In genomic region chr14:26306032-26306431, GRCm38 (mm10) we compare ENCODE assay signal across 9 mouse cellular contexts. TPM values are rescaled to one million over a fixed set of nuclear protein-coding genes. Genes with fewer than 3 reads are reported as not detected.
DNase-seq lines count a peak whose midpoint lies in the region; ATAC-seq and TF ChIP-seq lines count a peak whose summit lies in the region.
"Had no signal": no experiment of that assay in that cellular context is flagged by ENCODE, and none has a peak within 500 bp of the region (broad histone marks: within the 10 kb centered on the region; RNA-seq: fewer than 3 reads in every experiment).

No protein-coding gene starts in this region.

- no peak overlapping the region for H3K4me3 ChIP-seq in gastrocnemius, adult 2 months
- no peak overlapping the region for H3K4me3 ChIP-seq in neural tube, embryonic 11.5 days (ENCODE audit: low read depth, low read length)
- H3K4me3 ChIP-seq: limb, embryonic 13.5 days had no signal

- peak; percentile 53 for TF ChIP-seq CTCF in gastrocnemius, adult 2 months (IDR thresholded peaks at IDR 0.05)

- H3K9me3 ChIP-seq in neural tube, embryonic 11.5 days (ENCODE audit: control insufficient read depth, low read length): no peaks in the 10 kb centered on the region
- H3K9me3 ChIP-seq: limb, embryonic 13.5 days had no signal

- no peak for DNase-seq in gastrocnemius, adult 2 months
- DNase-seq in gastrocnemius, adult 18-20 months (ENCODE audit: low spot score): no peak
- DNase-seq in ovary, postnatal 14 days (ENCODE audit: low spot score): peak; percentile 15
- no peak for DNase-seq in ovary, postnatal 10 days (ENCODE audit: low spot score)
- DNase-seq in embryo, embryonic 9.5 days (ENCODE audit: extremely low spot score): peak; percentile 57
- DNase-seq in neural tube, embryonic 11.5 days (ENCODE audit: low spot score): peak; percentile 55
- DNase-seq in urinary bladder, postnatal 25 days (ENCODE audit: low spot score): no peak

- no peaks in the 10 kb centered on the region for H3K27me3 ChIP-seq in neural tube, embryonic 11.5 days (ENCODE audit: control insufficient read depth, insufficient read depth, low read length)
- H3K27me3 ChIP-seq: limb, embryonic 13.5 days had no signal

- no peak overlapping the region for H3K9ac ChIP-seq in neural tube, embryonic 11.5 days (ENCODE audit: low read length)
- H3K9ac ChIP-seq: limb, embryonic 13.5 days had no signal

- intact Hi-C loops in gastrocnemius, adult 2 months (cut with DNase I): no loop called here

- 44% methylated on average over 2 of the region's 2 CpGs for WGBS in neural tube, embryonic 11.5 days

- no peak for ATAC-seq in neural tube, embryonic 11.5 days (ENCODE audit: insufficient read depth, low FRiP score, low TSS enrichment)
- no peak for ATAC-seq in erythroid progenitor cell, adult 5-6 weeks (replicated peaks; ENCODE audit: low FRiP score, poor library complexity, severe bottlenecking)

- H3K36me3 ChIP-seq in neural tube, embryonic 11.5 days (ENCODE audit: control insufficient read depth, insufficient read depth, low read length): no peaks in the 10 kb centered on the region
- H3K36me3 ChIP-seq: limb, embryonic 13.5 days had no signal

- H3K4me2 ChIP-seq in neural tube, embryonic 11.5 days (ENCODE audit: low read depth): no peak overlapping the region
- H3K4me2 ChIP-seq: limb, embryonic 13.5 days had no signal

- H3K27ac ChIP-seq in gastrocnemius, adult 2 months: no peak overlapping the region
- no peak overlapping the region for H3K27ac ChIP-seq in neural tube, embryonic 11.5 days (ENCODE audit: low read depth, low read length)
- H3K27ac ChIP-seq: limb, embryonic 13.5 days had no signal

- H3K4me1 ChIP-seq in neural tube, embryonic 11.5 days (ENCODE audit: control insufficient read depth, insufficient read depth, low read length): no peaks in the 10 kb centered on the region
- H3K4me1 ChIP-seq: limb, embryonic 13.5 days had no signal

RNA-seq across cellular contexts. Expression of gene Duxbl3, which starts 48.3 kb away (rescaled TPM):
- total RNA-seq in gastrocnemius, adult 2 months (2021): not detected
- total RNA-seq in gastrocnemius, adult 18-20 months (2021): not detected
- polyA plus RNA-seq in neural tube, embryonic 11.5 days (2014; fragmentation: Nextera tagmentation; extraction: Ambion mirVana): 0.62 and 6.6 TPM in 2 replicates
- total RNA-seq in erythroid progenitor cell, adult 5-6 weeks (2015; ENCODE audit: low replicate concordance): not detected in 2 replicates
- not detected in 2 replicates for total RNA-seq in erythroid progenitor cell, adult 5-6 weeks (2017; ENCODE audit: low replicate concordance)

Comparison
In these comparisons a context has a peak if more than half of its experiments do, and no peak if none do; other contexts are left out.
1. DNase-seq: peak in ovary, postnatal 14 days (single experiment), embryo, embryonic 9.5 days (single experiment) and neural tube, embryonic 11.5 days (single experiment); none in gastrocnemius, adult 2 months (single experiment), gastrocnemius, adult 18-20 months (single experiment), ovary, postnatal 10 days (single experiment) and urinary bladder, postnatal 25 days (single experiment).